Mouse (Mus musculus): Measurements from ENCODE around the gene Adam19. TPM values are rescaled to one million over a fixed set of nuclear protein-coding genes. Genes with fewer than 3 reads are reported as not detected.
"Not testable (repeated sequence)": the region's sequence is repeated elsewhere in the genome, so short reads cannot be mapped to it uniquely, and the experiment has no call there.

Gene Adam19
- polyA plus RNA-seq, 1 experiment = 3.6 TPM

- Histone ChIP-seq H3K4me1 (ENCODE audit: control insufficient read depth, insufficient read depth, low read length) (no peaks in the 10 kb centered on the region), H3K4me3 (ENCODE audit: insufficient read depth, low read depth, low read length) (no peak overlapping the region), H3K27ac (ENCODE audit: insufficient read depth, low read depth, low read length) (no peak overlapping the region), H3K36me3 (ENCODE audit: control insufficient read depth, insufficient read depth, low read length) (no peaks in the 10 kb centered on the region), H3K27me3 (replicated peaks; ENCODE audit: control insufficient read depth, insufficient read depth, low read length) (no peaks in the 10 kb centered on the region)
- no peak for DNase-seq
- TF ChIP-seq POLR2A (IDR thresholded peaks at IDR 0.05; ENCODE audit: low read depth, low read length) (no peak), CTCF (conservative IDR thresholded peaks at IDR 0.05; ENCODE audit: insufficient read depth, insufficient read length, low read depth, low read length) (no peak)
- WGBS = 71% methylated on average over 9 of the region's 9 CpGs
Measured at GRCm38 (mm10) chr11:46040841-46041556, 14.8 kb upstream of the Adam19 start.

DNA sequence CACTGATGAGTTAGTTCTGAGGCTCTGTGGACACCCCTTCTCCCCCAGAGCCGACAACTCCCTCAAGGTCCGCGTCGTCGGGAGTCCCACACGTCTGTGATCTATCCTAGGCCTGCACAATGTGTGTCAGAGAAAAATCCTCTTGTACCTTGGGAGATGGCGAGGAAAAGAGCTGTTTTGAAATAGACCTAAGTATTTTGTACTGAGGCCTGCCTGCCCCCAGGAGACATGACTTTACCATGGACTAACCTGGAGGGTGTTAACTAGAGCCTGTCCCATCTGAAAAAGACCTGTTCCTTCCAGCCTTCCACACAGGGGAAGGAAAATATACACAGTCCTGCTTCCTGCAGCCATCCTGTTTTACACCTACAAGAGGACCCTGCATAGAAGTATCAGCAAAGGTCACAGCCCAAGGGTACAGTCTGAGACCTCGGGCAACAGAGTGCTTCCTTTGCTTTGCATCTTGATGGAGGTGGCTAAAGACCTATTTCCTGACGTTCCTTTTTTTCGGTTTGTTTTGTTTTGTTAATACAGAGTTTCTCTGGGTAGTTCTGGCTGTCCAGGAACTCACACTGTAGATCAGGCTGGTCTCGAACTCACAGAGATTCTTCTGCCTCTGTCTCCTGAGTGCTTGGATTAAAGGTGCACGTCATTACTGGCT, 14.1 kb upstream of the Adam19 start:
- H3K36me3 ChIP-seq (ENCODE audit: control insufficient read depth, insufficient read depth, low read length) = no peaks in the 10 kb centered on the region
- no peak overlapping the region for H3K27ac ChIP-seq (ENCODE audit: insufficient read depth, low read depth, low read length)
- WGBS = 70% methylated on average over 12 of the region's 12 CpGs
- no peak overlapping the region for H3K4me3 ChIP-seq (ENCODE audit: insufficient read depth, low read depth, low read length)
- H3K27me3 ChIP-seq (replicated peaks; ENCODE audit: control insufficient read depth, insufficient read depth, low read length) = no peaks in the 10 kb centered on the region
- H3K4me1 ChIP-seq (ENCODE audit: control insufficient read depth, insufficient read depth, low read length) = no peaks in the 10 kb centered on the region
- no peak for DNase-seq
- TF ChIP-seq POLR2A (IDR thresholded peaks at IDR 0.05; ENCODE audit: low read depth, low read length) (no peak), CTCF (conservative IDR thresholded peaks at IDR 0.05; ENCODE audit: insufficient read depth, insufficient read length, low read depth, low read length) (no peak)

- Histone ChIP-seq H3K4me1 (ENCODE audit: control insufficient read depth, insufficient read depth, low read length) (no peaks in the 10 kb centered on the region), H3K4me3 (ENCODE audit: insufficient read depth, low read depth, low read length) (no peak overlapping the region), H3K36me3 (ENCODE audit: control insufficient read depth, insufficient read depth, low read length) (no peaks in the 10 kb centered on the region), H3K27ac (ENCODE audit: insufficient read depth, low read depth, low read length) (no peak overlapping the region), H3K27me3 (replicated peaks; ENCODE audit: control insufficient read depth, insufficient read depth, low read length) (no peaks in the 10 kb centered on the region)
- no peak for DNase-seq
- no peak for TF ChIP-seq POLR2A (IDR thresholded peaks at IDR 0.05; ENCODE audit: low read depth, low read length)
- TF ChIP-seq CTCF (conservative IDR thresholded peaks at IDR 0.05; ENCODE audit: insufficient read depth, insufficient read length, low read depth, low read length) = no peak
- WGBS = 86% methylated on average over 5 of the region's 5 CpGs
Measured at GRCm38 (mm10) chr11:46044781-46045180, 11.0 kb upstream of the Adam19 start.

DNA sequence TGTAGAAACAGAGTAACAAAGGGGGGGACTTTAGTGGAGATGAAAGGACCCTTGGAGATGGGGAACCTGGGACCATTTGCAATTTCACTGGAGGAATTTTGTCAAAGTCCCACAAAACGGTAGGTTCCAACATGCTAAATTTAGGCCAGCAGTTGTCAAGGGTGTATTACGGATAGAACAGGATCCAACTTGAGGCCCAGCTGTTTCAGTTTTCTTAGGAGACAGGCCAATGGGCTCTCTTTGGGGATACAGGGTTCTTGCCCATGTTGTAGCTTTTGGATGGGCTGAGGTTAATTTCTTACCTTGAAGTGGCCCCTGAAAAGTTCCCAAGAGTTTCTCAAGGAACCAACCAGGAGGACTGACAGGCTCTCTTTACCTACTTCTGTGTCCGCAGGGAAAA, 8.5 kb upstream of the Adam19 start:
- H3K4me3 ChIP-seq (ENCODE audit: insufficient read depth, low read depth, low read length) = no peak overlapping the region
- WGBS = 90% methylated on average over 3 of the region's 3 CpGs
- no peaks in the 10 kb centered on the region for H3K36me3 ChIP-seq (ENCODE audit: control insufficient read depth, insufficient read depth, low read length)
- TF ChIP-seq POLR2A (IDR thresholded peaks at IDR 0.05; ENCODE audit: low read depth, low read length) (no peak), CTCF (conservative IDR thresholded peaks at IDR 0.05; ENCODE audit: insufficient read depth, insufficient read length, low read depth, low read length) (no peak)
- no peak for DNase-seq
- no peaks in the 10 kb centered on the region for H3K27me3 ChIP-seq (replicated peaks; ENCODE audit: control insufficient read depth, insufficient read depth, low read length)
- H3K4me1 ChIP-seq (ENCODE audit: control insufficient read depth, insufficient read depth, low read length) = no peaks in the 10 kb centered on the region
- H3K27ac ChIP-seq (ENCODE audit: insufficient read depth, low read depth, low read length) = no peak overlapping the region

DNA sequence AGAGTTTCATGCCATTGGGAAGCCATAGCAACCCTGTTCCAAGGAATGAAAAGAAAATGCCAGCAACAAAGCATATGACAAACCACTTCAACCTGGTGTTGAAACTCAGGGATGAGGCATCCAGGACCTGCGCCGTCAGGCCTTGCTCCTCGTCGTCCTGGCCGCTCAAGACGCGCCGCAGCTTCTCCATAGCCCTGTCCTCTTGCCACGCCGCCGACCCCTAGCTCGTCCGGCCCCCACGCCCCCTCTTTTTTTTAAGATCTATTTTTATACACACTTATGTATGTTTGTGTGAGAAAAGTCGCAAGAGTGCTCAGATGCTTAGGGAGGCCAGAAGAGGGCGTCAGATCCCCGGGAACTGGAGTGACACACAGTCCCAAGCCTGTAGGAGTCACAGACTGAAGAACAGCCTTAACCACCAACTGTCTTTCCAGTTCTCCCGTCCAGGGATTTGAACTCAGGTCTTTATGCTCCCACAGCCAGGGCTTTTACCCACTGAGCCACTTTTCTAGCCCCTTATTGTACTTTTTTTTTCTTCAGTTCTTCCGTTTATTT, 3.6 kb upstream of the Adam19 start, which contains the start of gene Gm12166:
Gene Gm12166 (minus strand): TSS at position 217 of the 555 bp plus-strand sequence.
- not testable (repeated sequence) for H3K4me1 ChIP-seq (ENCODE audit: control insufficient read depth, insufficient read depth, low read length); H3K27ac ChIP-seq (ENCODE audit: insufficient read depth, low read depth, low read length); H3K4me3 ChIP-seq (ENCODE audit: insufficient read depth, low read depth, low read length); H3K27me3 ChIP-seq (replicated peaks; ENCODE audit: control insufficient read depth, insufficient read depth, low read length); H3K36me3 ChIP-seq (ENCODE audit: control insufficient read depth, insufficient read depth, low read length)
- DNase-seq = peak; percentile 56
- TF ChIP-seq CTCF (conservative IDR thresholded peaks at IDR 0.05; ENCODE audit: insufficient read depth, insufficient read length, low read depth, low read length) = peak; percentile 83
- WGBS = 43% methylated on average over 19 of the region's 19 CpGs

DNA sequence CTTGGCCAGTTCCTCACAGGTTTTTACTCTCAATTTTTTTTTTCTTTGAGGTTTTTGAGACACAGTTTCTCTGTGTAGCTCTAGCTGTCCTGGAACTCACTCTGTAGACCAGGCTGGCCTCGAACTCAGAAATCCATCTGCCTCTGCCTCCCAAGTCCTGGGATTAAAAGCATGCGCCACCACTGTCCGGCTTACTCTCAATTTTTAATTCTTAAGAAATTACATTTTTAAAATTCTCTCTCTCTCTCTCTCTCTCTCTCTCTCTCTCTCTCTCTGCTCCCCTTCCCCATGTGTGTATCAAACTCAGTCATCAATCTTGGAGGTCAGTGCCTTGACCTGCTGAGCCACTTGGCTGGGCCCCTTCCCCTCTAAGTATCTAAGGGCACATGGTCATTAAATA, 2.3 kb upstream of the Adam19 start:
- not testable (repeated sequence) for H3K4me3 ChIP-seq (ENCODE audit: insufficient read depth, low read depth, low read length); H3K27me3 ChIP-seq (replicated peaks; ENCODE audit: control insufficient read depth, insufficient read depth, low read length); H3K4me1 ChIP-seq (ENCODE audit: control insufficient read depth, insufficient read depth, low read length); DNase-seq; H3K36me3 ChIP-seq (ENCODE audit: control insufficient read depth, insufficient read depth, low read length); H3K27ac ChIP-seq (ENCODE audit: insufficient read depth, low read depth, low read length)
- WGBS = 93% methylated on average over 3 of the region's 3 CpGs

GRCm38 (mm10) chr11:46054311-46054710, 1.5 kb upstream of the Adam19 start:
- no peak for DNase-seq
- WGBS = 75% methylated on average over 5 of the region's 5 CpGs
- H3K36me3 ChIP-seq (ENCODE audit: control insufficient read depth, insufficient read depth, low read length) = no peaks in the 10 kb centered on the region
- no peaks in the 10 kb centered on the region for H3K27me3 ChIP-seq (replicated peaks; ENCODE audit: control insufficient read depth, insufficient read depth, low read length)
- no peak for TF ChIP-seq CTCF (conservative IDR thresholded peaks at IDR 0.05; ENCODE audit: insufficient read depth, insufficient read length, low read depth, low read length)
- TF ChIP-seq POLR2A (IDR thresholded peaks at IDR 0.05; ENCODE audit: low read depth, low read length) = no peak
- H3K4me1 ChIP-seq (ENCODE audit: control insufficient read depth, insufficient read depth, low read length) = 0 out of 2 replicates have a peak, but pooled peaks cover 2% of the 10 kb centered on the region
- H3K4me3 ChIP-seq (ENCODE audit: insufficient read depth, low read depth, low read length) = no peak overlapping the region
- no peak overlapping the region for H3K27ac ChIP-seq (ENCODE audit: insufficient read depth, low read depth, low read length)
